Mouse (Mus musculus) mature B cell (primary cell): ENCODE measurements around the gene Lipk.

Source experiments
- in situ Hi-C: fragments of 300-500 bp; cut with MboI; formaldehyde crosslinking; loops from 2 replicates; pipeline ENCODE4 v1.14.3; 2019

Gene Lipk

DNA sequence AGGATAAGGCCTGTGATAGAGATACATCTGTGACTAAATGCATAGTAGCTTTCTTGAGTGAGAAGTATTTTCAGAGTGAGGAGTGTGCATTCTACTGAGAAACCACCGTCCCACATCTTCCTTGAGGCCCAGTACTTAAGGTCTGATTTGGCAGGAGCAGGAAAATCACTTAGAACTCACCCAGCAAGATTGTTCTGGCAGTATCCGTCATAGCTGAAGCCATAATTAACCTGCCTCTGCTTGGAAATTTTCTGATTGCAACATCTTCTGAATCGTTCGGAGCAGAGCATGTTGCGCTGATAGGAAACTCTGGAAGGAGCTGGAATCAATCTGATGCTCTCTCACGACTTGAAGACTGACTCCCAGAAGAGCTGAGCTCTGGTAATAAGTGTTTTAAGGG lies at the start of gene Lipk:
Gene Lipk (plus strand): TSS at position 289 of the 400 bp plus-strand sequence.
- in situ Hi-C loops: no loop called here

GRCm38 (mm10) chr19:33960887-33961286 lies 47.2 kb upstream of the Lipk start, which contains the start of gene Lipf:
Gene Lipf, plus strand, starts transcription at chr19:33961187.
- in situ Hi-C loops: no loop called here

- in situ Hi-C loops: no loop called here
Observed at GRCm38 (mm10) chr19:33979007-33979406, 29.1 kb upstream of the Lipk start.

GRCm38 (mm10) chr19:33983043-33983442 lies 25.0 kb upstream of the Lipk start:
- in situ Hi-C loops: no loop called here

DNA sequence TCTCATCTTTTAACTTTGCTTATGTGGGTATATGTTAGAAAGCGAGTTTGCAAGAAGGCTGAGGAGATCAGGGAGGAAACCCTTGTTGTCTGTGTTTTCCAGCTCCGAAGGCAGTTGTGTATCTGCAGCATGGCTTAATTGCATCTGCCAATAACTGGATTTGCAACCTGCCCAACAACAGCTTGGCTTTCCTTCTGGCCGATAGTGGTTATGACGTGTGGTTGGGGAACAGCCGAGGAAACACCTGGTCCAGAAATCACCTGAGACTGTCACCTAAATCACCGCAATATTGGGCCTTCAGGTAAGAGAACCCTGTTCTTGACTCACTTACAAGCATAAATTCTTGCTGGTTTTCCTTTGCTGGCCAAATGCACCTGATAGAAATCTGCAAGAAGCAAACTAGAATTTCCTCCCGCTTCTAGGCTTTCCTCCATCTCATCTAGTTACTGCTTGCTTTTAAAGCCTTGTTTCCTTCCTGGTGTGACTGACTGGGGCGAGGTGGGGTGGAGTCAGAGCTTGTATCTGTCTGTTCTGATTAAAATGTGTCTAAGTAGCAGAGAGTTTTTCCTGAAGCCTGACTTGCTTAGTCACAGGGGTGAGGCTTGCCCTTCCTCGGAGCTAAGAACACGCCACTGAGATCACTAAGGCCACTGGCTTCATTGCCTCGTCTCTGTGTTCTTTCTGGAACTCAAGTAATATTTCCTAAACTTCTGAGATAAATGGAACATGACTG lies 13.5 kb downstream of the Lipk start:
- in situ Hi-C loops: no loop called here

GRCm38 (mm10) chr19:34022759-34023158 lies 14.7 kb downstream of the Lipk start:
- in situ Hi-C loops: no loop called here

DNA sequence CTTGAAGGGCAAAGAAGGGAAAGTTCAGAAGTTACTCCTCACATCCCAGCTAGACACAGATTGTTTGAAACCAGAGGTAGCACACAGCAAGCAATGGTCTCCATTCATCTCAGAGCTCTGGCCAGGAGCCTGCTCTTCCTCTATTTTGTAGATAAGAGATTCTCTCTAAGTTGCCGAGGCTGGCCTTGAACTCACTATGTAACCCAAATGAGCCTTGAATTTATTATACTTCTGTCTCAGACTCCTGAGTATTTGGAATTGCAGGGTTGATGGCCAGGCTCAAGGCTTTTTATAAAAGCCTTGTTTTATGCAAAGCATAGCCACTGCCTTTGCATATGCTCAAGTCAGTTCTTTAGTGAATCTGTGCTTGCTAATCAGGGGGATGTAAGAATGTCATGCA lies 31.6 kb downstream of the Lipk start:
- in situ Hi-C loops: no loop called here

DNA sequence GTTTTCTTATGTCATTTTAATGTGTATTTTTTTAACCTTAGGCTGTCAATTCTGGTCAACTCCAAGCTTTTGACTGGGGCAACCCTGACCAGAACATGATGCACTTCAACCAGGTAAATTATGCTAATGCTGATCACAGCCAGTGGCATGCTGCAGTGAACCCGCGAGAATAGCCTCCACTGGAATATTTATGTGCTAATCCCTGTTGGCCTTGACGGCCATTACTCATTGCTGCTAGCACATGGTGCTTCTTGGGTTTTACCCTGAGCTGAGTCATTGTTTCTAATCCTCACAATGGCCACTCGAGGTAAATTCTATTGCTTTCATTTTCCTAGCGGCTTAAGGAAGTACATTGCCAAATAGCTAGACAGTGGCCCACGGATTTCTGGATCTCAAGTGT lies 34.9 kb downstream of the Lipk start:
- in situ Hi-C loops: no loop called here

DNA sequence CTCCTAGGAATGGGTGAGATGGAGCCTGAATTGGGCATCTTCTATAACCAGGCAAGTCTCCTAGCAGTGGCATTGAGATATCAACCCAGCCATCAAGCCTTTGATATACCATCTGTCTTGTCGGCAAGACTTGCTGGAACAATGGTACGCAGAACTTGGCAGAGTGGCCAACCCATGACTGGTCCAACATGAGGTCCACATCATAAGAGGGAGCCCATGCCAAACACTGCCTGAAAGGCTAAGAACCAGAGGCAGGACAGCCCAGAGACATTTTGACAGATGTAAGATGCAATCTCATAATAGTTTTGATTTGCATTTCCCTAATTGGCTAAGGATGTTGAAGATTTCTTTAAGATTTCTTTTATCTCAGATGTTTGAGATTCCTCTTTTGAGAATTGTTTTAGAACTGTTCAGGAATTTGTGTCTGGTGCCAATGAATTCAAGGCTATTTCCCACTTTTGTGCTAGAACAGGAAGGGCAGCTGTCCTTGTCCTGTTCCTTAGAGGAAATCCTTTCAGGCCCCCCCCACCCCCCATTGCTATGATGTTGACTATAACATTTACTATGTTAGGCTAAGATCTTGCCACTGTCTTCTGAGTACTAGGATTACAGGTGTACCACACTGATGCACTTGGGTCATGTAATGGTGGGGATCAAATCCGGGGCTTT lies 41.4 kb downstream of the Lipk start:
- in situ Hi-C loops: no loop called here

- in situ Hi-C loops: no loop called here
Observed at GRCm38 (mm10) chr19:34051502-34051901, 43.4 kb downstream of the Lipk start.

DNA sequence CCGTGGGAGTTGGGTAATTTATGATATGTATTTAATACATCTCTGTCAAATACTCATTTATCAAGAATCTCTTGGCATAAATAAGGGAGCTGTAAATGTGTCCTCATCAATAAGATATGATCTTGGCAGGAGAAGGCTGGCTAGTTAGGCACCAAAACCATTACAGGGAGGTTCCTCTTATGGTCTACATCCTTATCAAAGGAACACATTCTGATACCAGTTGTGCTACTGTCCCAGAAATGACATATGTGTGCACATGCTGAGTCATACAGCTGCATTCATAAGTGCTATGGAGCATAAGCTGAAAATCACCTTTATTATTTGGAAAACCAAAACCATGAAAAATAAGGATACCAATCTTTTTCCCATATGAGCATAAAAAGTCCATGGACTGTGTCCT lies 55.5 kb downstream of the Lipk start:
- in situ Hi-C loops: no loop called here

DNA sequence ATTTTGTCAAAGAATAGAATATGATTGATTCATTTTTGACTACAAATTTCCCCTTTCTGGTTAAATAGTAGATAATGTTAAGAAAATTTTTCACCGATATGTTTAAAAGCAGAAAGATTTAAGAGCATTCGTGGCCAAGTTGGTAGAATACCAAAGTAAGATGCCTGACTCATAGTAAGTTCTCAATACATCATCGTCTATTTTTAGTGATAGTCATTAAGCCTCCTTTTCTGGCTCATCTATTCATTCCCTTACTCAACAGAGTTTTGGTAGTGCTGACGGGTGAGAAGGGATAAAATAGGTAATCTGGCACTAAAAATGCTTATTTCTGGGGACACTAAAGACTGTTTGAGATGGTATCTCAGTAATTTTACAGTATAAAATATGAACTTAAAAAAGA lies 56.0 kb downstream of the Lipk start:
- in situ Hi-C loops: no loop called here

DNA sequence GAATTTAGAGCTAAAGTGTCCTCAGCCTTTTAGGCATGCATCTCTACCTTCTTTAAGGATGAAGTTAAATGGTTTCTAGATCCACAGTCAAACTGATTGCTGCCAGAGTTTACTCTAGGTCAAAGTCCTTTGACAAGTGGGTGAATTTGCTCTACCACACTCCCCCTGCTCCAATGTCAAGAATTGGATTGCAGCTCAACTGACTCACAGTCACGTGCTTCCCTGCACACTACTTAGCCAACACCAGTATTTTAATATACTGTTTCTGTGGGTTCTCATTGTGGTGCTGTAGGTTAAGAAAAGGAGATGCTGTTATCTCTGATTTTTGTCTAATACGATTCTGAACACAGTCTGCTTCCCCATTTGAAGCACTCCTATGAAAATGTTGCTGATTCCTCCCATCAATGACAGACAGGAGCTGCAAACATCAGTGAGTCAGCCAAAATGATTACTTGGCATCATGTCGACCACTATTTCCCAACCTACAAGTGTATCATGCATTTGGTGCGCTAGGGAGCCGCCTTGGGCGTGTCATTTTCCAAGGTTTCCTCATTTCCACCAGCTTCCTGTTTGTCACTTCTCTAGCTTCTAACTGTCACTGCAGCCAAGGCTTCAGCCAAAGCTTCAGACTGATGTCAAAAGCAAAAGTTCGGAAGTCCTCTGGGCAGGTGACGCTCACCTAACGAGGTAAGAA lies 58.8 kb downstream of the Lipk start, which contains the start of gene Lipn:
Gene Lipn (plus strand): TSS at position 580 of the 694 bp plus-strand sequence.
- in situ Hi-C loops: no loop called here

- in situ Hi-C loops: no loop called here
Observed at GRCm38 (mm10) chr19:34074239-34074638, 66.1 kb downstream of the Lipk start.

- in situ Hi-C loops: no loop called here
Observed at GRCm38 (mm10) chr19:34078130-34078529, 70.0 kb downstream of the Lipk start.

DNA sequence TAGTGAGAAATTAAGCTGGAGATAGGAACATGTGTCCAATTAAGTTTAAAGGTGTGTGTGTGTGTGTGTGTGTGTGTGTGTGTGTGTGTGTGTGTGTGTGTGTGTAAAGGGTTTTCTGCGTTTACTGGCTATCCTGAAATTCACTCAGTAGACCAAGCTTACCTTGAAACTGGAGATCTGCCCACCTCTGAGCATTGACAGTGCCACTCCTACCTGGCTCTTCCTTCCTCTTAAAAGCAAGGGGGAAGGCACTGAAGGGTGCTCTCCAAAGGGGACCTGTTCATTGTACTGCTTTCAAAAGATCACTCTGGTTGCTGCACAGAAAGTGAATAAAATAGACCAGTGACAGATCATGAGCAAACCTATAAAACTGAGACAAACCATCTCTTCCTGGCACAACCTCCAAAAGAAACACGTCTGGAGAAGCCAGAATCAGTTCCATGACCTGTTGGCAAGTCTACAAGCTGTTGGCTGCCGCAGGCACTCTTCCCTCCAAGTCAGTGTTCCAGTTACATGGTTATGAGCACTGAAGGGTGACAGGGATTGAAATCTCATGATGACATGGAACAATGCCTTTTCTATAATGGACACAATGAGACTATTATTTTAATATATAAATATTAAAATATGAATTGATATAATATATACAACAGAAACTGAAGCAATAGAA lies 81.1 kb downstream of the Lipk start:
- in situ Hi-C loops: no loop called here

- in situ Hi-C loops: no loop called here
Observed at GRCm38 (mm10) chr19:34095381-34095780, 87.3 kb downstream of the Lipk start.

DNA sequence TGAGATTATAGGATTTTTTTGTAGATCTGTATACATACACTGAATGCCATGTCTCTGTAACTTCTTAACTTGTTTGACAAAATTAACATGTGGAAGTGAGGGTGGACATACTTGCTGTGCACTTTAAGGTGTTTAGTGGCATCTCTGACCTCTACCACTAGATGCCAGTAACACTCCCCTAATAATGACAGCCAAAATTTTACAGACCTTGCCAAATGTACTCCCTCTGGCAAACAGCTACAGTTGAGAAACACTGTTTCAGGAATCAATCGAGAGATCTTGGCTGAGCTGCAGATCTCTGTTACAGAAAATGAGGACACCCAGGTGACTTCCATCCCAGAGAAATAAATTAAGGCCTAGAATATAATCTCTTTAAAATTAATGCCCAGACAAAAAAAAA lies 88.1 kb downstream of the Lipk start:
- in situ Hi-C loops: no loop called here
